Mouse (Mus musculus) embryonic fibroblast, embryonic 13.5 days (primary cell): ENCODE measurements around the gene Dgcr2. TPM values are rescaled to one million over a fixed set of nuclear protein-coding genes. Genes with fewer than 3 reads are reported as not detected.

Source experiments
- H3K27ac ChIP-seq: 2 replicates; pipeline ENCODE4 v1.5.1; 2012; ENCODE audit warnings: low read length, control low read depth, inconsistent platforms; ENCODE audit not compliant: insufficient read depth
- H3K4me1 ChIP-seq: 2 replicates; pipeline ENCODE4 v1.6.1; 2011; ENCODE audit warnings: low read length; ENCODE audit not compliant: control insufficient read depth, insufficient read depth
- H3K4me3 ChIP-seq: 2 replicates; pipeline ENCODE4 v1.5.1; 2011; ENCODE audit warnings: mild to moderate bottlenecking, control low read depth, low read length; ENCODE audit not compliant: insufficient read depth
- CTCF ChIP-seq: IDR thresholded peaks from 2 replicates; pipeline ENCODE4 v1.5.1; 2011; ENCODE audit warnings: mild to moderate bottlenecking, control low read depth, low read length, moderate library complexity, borderline replicate concordance; ENCODE audit not compliant: insufficient read depth
- POLR2A ChIP-seq: IDR thresholded peaks from 2 replicates; pipeline ENCODE4 v1.6.1; 2011; ENCODE audit warnings: low read depth, mild to moderate bottlenecking, control low read depth, low read length, moderate library complexity
- polyA plus RNA-seq: library from polyadenylated mRNA; stranded (reverse); fragments of >200 nt; gene quantifications from 2 replicates; pipeline ENCODE4 v1.2.4, GENCODE M21; 2011; ENCODE audit warnings: low read depth; ENCODE audit not compliant: missing spikeins, insufficient read length

Gene Dgcr2
- polyA plus RNA-seq, 1 experiment = 53.0 TPM

DNA sequence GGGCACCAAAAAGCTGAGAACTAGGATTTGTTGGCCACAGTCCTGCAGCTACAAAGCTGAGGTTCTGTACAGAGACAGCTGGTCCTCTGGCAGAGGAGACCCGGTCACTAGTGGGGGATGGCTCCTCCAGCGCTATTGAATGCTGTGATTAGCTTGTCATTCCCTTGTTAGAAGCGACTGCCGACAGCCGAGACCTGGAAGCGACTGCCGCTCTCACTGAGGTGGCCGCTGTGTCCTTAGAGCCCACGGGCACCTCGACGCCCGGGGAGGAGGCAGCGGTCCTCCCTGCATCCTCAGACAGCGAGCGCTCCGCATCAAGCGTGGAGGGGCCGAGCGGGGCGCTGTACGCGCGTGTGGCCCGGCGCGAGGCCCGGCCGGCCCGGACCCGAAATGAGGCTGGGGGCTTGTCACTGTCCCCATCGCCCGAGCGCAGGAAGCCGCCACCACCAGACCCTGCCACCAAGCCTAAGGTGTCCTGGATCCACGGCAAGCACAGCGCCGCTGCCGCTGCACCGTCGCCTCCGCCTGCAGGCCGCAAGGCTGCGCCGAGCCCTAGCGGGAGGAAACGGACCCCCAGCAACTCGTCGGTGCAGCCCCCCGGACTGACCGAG, 91.7 kb downstream of the Dgcr2 start:
- peaks cover 49% of the 10 kb centered on the region for H3K4me1 ChIP-seq
- TF ChIP-seq POLR2A (no peak), CTCF (no peak)
- H3K4me3 ChIP-seq = no peak overlapping the region
- peak overlapping the region; percentile 15; the same call in 1 of the 2 replicates for H3K27ac ChIP-seq

DNA sequence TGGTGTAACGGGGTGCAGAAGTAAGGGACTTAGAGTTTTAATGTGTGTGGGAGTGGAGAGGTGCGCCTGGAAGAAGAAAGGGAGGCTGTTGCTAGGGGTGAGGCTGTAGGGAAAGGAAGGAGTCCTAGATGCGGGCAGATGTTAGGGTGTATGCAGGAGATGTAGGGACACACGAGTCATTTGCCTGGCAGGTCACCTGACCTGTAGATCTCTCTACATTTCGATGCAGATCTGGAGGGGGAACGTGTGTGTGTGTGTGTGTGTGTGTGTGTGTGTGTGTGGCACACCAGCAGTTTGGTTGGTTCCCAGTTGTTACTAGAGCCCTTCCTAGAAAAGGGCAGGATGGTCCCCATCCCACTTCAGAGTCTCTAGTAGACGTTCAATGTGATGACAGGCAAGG, 93.4 kb downstream of the Dgcr2 start:
- Histone ChIP-seq H3K4me3 (no peak overlapping the region), H3K4me1 (peaks cover 49% of the 10 kb centered on the region), H3K27ac (no peak overlapping the region)
- no peak for TF ChIP-seq CTCF
- TF ChIP-seq POLR2A = no peak

DNA sequence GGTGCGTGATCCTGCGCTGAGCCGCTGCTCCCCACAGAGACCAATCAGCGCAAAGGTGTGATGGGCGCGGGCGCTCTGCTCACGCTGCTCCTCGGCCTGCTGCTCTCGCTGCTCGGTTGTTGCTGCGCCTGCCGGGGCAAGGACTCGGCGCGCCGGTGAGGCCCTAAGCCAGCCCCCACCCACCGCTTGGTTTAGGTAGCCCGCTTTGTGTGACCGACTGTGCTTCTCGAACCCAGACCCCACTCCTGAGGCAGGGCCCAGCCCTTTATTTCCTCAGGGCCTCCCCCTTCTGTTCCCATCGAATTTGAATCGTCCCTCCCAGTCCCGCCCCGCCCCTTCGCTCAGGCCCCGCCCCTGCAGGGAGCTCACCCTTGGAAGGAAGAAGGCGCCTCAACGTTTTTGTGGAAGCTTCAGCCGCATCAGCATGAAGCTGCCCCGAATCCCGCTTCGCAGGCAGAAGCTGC, 93.9 kb downstream of the Dgcr2 start:
- 0 out of 2 replicates have a peak overlapping the region, but pooled peaks have one; percentile 6 for H3K27ac ChIP-seq
- peaks cover 52% of the 10 kb centered on the region for H3K4me1 ChIP-seq
- no peak for TF ChIP-seq CTCF
- no peak for TF ChIP-seq POLR2A
- no peak overlapping the region for H3K4me3 ChIP-seq

DNA sequence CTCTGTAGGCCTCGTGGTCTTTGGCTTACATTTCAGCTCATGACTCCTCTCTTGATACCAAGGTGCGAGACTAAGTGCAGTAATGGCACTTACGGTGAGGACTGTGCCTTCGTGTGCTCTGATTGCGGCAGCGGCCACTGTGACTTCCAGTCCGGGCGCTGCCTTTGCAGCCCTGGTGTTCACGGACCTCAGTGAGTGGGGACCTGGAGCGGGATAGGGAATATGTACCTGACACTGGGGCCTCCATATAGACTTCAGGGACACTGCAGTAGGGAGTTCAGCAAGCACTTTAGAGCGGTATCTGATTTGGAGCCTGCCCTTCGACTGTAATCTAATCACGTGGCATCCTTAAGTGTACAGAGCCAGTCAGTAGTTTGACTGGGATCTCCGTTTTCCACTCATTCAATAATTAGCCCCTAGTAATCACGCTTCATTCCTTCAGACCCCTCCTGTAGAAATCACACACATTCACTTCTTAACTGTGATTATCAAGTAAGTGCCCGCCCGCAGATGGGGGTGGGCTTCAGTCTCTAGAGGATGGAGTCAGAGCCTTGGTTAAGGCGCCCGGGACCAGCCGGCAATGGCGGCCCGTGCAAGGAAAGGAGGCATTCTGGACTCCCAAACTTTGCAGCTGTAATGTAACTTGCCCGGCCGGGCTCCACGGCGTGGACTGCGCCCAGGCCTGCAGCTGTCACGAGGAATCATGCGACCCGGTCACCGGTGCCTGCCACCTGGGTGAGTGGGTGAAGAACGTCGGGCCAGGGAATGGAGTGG, 94.5 kb downstream of the Dgcr2 start:
- Histone ChIP-seq H3K4me3 (no peak overlapping the region), H3K4me1 (peaks cover 53% of the 10 kb centered on the region), H3K27ac (peak overlapping the region; percentile 6; the same call in 1 of the 2 replicates)
- TF ChIP-seq CTCF = no peak
- TF ChIP-seq POLR2A = no peak

DNA sequence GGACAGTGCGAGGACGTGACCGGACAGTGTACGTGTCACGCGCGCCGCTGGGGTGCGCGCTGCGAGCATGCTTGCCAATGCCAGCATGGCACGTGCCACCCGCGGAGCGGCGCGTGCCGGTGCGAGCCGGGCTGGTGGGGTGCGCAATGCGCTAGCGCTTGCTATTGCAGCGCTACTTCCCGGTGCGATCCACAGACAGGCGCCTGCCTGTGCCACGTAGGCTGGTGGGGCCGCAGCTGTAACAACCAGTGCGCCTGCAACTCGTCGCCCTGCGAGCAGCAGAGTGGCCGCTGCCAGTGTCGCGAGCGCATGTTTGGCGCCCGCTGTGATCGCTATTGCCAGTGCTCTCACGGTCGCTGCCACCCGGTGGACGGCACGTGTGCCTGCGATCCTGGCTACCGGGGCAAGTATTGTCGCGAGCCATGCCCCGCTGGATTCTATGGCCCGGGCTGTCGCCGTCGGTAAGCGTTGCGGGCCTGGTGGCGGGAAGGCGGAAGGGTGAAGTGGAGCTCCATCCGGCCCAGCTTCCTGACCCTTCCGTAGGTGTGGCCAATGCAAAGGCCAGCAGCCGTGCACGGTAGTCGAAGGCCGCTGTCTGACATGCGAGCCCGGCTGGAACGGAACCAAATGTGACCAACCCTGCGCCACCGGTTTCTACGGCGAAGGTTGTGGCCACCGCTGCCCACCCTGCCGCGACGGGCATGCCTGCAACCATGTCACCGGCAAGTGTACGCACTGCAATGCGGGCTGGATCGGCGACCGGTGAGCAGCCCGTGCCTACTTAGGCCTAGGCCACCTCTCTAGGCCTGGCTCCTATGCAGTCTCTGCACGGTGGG, 95.3 kb downstream of the Dgcr2 start:
- Histone ChIP-seq H3K4me3 (no peak overlapping the region), H3K27ac (no peak overlapping the region), H3K4me1 (peaks cover 47% of the 10 kb centered on the region)
- TF ChIP-seq CTCF (peak; percentile 32; the same call in 1 of the 2 replicates), POLR2A (no peak)

DNA sequence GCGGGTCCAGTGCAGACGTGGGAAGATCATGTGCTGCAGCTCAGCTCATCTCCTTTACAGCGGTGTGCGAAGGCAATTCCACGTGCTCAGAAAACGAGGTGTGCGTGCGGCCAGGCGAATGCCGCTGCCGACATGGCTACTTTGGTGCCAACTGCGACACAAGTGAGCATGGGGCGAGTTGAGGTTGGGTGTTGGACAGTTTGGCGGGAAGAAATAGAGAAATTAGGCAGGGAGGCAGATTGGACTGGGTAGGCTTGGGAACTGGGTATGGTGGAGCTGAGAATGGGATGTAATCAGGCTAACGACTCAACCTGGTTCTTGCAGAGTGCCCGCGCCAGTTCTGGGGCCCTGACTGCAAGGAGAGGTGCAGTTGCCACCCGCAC, 95.9 kb downstream of the Dgcr2 start:
- Histone ChIP-seq H3K4me1 (peaks cover 47% of the 10 kb centered on the region), H3K27ac (no peak overlapping the region), H3K4me3 (no peak overlapping the region)
- TF ChIP-seq CTCF (no peak), POLR2A (no peak)

DNA sequence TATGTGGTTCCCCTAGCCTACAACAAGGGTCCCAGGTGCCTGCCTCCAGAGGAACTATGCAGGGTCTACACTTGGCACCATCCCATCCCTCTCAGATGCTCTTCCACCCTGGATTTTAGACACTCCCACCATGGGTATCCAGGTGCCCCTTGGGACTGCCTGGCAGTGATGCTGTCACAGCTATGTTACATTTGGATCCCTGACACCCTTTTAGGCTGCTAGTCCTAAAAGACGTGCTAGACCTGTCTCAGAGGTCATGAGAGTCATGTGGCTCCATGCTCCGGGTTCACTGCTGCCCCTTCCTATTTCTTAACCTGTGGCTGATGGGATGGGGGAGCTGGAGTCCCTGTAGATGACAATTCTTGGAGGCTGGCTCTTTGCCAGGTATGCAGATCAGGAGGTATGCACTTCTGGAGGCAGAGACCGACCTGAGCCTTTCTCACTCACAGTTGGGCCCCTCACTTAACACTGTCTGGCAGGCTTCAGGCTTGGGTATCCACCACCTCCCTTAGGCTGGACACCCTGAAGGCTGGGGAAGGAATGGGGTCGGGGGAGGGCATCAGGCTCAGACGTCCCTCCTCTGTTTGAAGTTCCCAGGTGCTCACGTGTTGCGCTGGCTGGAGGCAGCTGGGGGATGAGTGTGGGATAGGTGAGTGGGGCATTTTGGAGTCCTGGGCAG, 96.4 kb downstream of the Dgcr2 start:
- no peak overlapping the region for H3K27ac ChIP-seq
- TF ChIP-seq POLR2A = no peak
- TF ChIP-seq CTCF = no peak

DNA sequence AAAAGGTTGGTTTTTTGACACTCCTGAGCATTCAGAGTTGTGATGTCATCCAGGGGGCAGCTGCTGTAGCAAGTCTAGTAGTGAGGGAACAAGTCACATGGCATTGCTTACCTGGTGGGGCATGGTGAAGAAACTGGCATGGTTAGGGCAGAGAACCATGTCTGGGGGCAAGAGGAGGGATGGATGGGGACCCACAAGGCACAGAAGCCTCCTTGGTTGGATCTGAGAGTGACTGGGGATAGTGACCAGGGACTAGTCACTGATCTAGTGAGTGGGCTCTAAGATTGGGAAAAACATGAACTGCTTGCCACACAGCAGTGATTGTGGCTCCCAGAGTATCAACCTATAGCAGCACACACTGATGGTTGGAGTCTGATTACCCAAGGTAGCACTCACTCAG, 98.8 kb downstream of the Dgcr2 start:
- no peak for TF ChIP-seq POLR2A
- Histone ChIP-seq H3K4me3 (peak overlapping the region; percentile 53; the same call in 1 of the 2 replicates), H3K27ac (no peak overlapping the region), H3K4me1 (peaks cover 35% of the 10 kb centered on the region)

More for the DNA sequence above, 96.4 kb downstream of the Dgcr2 start:
- Histone ChIP-seq H3K4me1 (peaks cover 47% of the 10 kb centered on the region), H3K4me3 (no peak overlapping the region)
